Mouse (Mus musculus): Measurements from ENCODE around the gene Tmem88.

The Tmem88 gene

GRCm38 (mm10) chr11:69416509-69416908 lies 18.5 kb upstream of the Tmem88 start:
- DNase-seq (ENCODE audit: low spot score): no peak

- peak; percentile 60 for DNase-seq (ENCODE audit: low spot score)
Observed at GRCm38 (mm10) chr11:69415668-69416451, 17.8 kb upstream of the Tmem88 start.

GRCm38 (mm10) chr11:69415327-69415667 lies 17.3 kb upstream of the Tmem88 start:
- DNase-seq (ENCODE audit: low spot score): peak; percentile 84

- peak; percentile 87 for DNase-seq (ENCODE audit: low spot score)
Observed at GRCm38 (mm10) chr11:69414421-69415326, 16.6 kb upstream of the Tmem88 start.

GRCm38 (mm10) chr11:69413221-69414181 lies 15.5 kb upstream of the Tmem88 start, which contains the start of gene Kdm6b:
Gene Kdm6b (minus strand): TSS chr11:69413675.
- DNase-seq (ENCODE audit: low spot score): peak; percentile 60

GRCm38 (mm10) chr11:69412548-69412947 lies 14.5 kb upstream of the Tmem88 start:
- no peak for DNase-seq (ENCODE audit: low spot score)

- peak; percentile 80 for DNase-seq (ENCODE audit: low spot score)
Observed at GRCm38 (mm10) chr11:69411538-69412203, 13.6 kb upstream of the Tmem88 start.

GRCm38 (mm10) chr11:69411073-69411535 lies 13.1 kb upstream of the Tmem88 start:
- DNase-seq (ENCODE audit: low spot score): peak; percentile 95

GRCm38 (mm10) chr11:69410310-69411072 lies 12.5 kb upstream of the Tmem88 start:
- no peak for DNase-seq (ENCODE audit: low spot score)

GRCm38 (mm10) chr11:69410045-69410309 lies 11.9 kb upstream of the Tmem88 start:
- DNase-seq (ENCODE audit: low spot score): no peak

- DNase-seq (ENCODE audit: low spot score): peak; percentile 78
Observed at GRCm38 (mm10) chr11:69409378-69410044, 11.5 kb upstream of the Tmem88 start.

GRCm38 (mm10) chr11:69408541-69409377 lies 10.7 kb upstream of the Tmem88 start:
- DNase-seq (ENCODE audit: low spot score): peak; percentile 93

- DNase-seq (ENCODE audit: low spot score): no peak
Observed at GRCm38 (mm10) chr11:69407724-69408004, 9.6 kb upstream of the Tmem88 start.

- DNase-seq (ENCODE audit: low spot score): no peak
Observed at GRCm38 (mm10) chr11:69406867-69407723, 9.1 kb upstream of the Tmem88 start.

GRCm38 (mm10) chr11:69406282-69406681 lies 8.2 kb upstream of the Tmem88 start:
- DNase-seq (ENCODE audit: low spot score): no peak

GRCm38 (mm10) chr11:69405397-69406200 lies 7.6 kb upstream of the Tmem88 start:
- DNase-seq (ENCODE audit: low spot score): no peak

GRCm38 (mm10) chr11:69404595-69405396 lies 6.8 kb upstream of the Tmem88 start:
- DNase-seq (ENCODE audit: low spot score): no peak

Measured in MN1 (cell line).